Mouse (Mus musculus) stomach, postnatal 0 days (tissue): ENCODE data around the gene Il12a. TPM values are rescaled to one million over a fixed set of nuclear protein-coding genes. Genes with fewer than 3 reads are reported as not detected.

Source experiments
- ATAC-seq: fragments of 200-750 bp; cut with Nextera tagmentation; 2 replicates; pipeline ENCODE4 v1.8.0; 2017; ENCODE audit not compliant: low FRiP score, low TSS enrichment
- DNase-seq: peaks from one replicate; pipeline ENCODE4 v3.0.0-alpha.2; 2016; ENCODE audit warnings: low spot score
- H3K27ac ChIP-seq: fragments of 300-500 bp; sonication (generic); replicated peaks from 2 replicates; pipeline ENCODE4 v1.5.1; 2014; ENCODE audit warnings: mild to moderate bottlenecking, control low read depth
- H3K27me3 ChIP-seq: fragments of 300-500 bp; sonication (generic); 2 replicates; pipeline ENCODE4 v1.6.1; 2014; ENCODE audit warnings: low read length; ENCODE audit not compliant: control insufficient read depth, insufficient read depth
- H3K36me3 ChIP-seq: fragments of 300-500 bp; sonication (generic); 2 replicates; pipeline ENCODE4 v1.6.1; 2014; ENCODE audit warnings: low read length, mixed read lengths; ENCODE audit not compliant: control insufficient read depth, insufficient read depth
- H3K4me1 ChIP-seq: fragments of 300-500 bp; sonication (generic); replicated peaks from 2 replicates; pipeline ENCODE4 v1.6.1; 2014; ENCODE audit warnings: antibody characterized with exemption; ENCODE audit not compliant: control insufficient read depth, insufficient read depth
- H3K4me2 ChIP-seq: fragments of 300-500 bp; sonication (generic); replicated peaks from 2 replicates; pipeline ENCODE4 v1.6.1; 2014; ENCODE audit warnings: low read depth, mild to moderate bottlenecking, control low read depth, moderate library complexity
- H3K4me3 ChIP-seq: fragments of 300-500 bp; sonication (generic); 2 replicates; pipeline ENCODE4 v1.5.1; 2014; ENCODE audit warnings: low read depth, low read length, control low read depth
- H3K9ac ChIP-seq: fragments of 300-500 bp; sonication (generic); 2 replicates; pipeline ENCODE4 v1.6.1; 2014; ENCODE audit warnings: mild to moderate bottlenecking, low read length, control low read depth, mixed read lengths
- H3K9me3 ChIP-seq: fragments of 300-500 bp; sonication (generic); 2 replicates; pipeline ENCODE4 v1.6.1; 2016; ENCODE audit warnings: low read length; ENCODE audit not compliant: control insufficient read depth
- CTCF ChIP-seq: IDR thresholded peaks from 2 replicates; pipeline ENCODE4 v1.5.1; 2016; ENCODE audit warnings: antibody characterized with exemption, low read depth, mild to moderate bottlenecking, moderate library complexity
- EP300 ChIP-seq: optimal IDR thresholded peaks from 2 replicates; pipeline ENCODE3; 2016; ENCODE audit warnings: antibody characterized with exemption
- WGBS: fragments of 180-500 bp; shearing (Covaris S2); extraction: QIAGEN DNeasy Blood & Tissue Kit; methylation state at CpG from one replicate; pipeline ENCODE4 v1.1.7; 2014; 5-methylcytosine and 5-hydroxymethylcytosine counted together
- polyA plus RNA-seq: library from polyadenylated mRNA; unstranded; fragments of >200 nt; fragmentation: Nextera tagmentation; extraction: Ambion mirVana; gene quantifications from 2 replicates; pipeline ENCODE4 v1.2.1, GENCODE M21; 2015

The Il12a gene
- polyA plus RNA-seq, 1 experiment from 2014 or later: 0.10 TPM

DNA sequence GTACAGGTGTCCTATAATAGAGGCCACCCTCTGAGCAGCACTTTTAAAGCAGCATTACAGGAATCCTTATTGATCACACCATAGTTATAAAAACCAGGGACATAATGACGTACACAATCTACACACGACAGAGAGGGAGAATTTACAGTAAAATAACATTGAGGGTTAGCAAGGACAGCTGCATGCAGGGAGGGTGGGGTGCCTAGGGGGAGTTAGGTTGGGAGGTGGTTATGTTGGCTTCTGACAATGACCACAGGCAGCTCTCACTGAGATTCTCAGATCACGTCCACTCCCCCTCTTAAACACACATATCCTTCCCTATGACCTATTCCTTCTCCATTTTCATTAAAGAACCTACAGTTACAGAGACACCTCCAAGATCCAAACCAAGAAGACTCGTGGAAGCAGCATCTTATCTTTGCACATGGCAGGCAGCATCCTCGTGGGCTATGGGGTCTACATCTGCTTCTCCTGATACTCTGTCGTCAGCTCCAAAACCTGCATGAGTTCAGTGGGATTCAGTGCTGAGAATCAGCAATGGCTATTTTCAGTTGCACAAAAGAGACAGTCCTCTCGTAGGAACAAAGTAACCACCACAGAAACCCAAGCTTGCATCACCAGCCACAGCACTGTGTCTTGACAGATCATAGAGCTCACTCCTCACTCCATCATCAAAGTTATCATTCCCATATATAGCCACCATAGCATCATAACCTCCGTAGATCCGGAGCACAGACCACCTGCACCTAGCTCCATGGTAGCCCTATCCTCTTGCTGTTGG, 11.4 kb upstream of the Il12a start:
- no peak overlapping the region for H3K9ac ChIP-seq
- TF ChIP-seq CTCF (no peak), EP300 (no peak)
- no peak for DNase-seq
- H3K9me3 ChIP-seq: no peaks in the 10 kb centered on the region
- no peaks in the 10 kb centered on the region for H3K27me3 ChIP-seq
- H3K4me1 ChIP-seq: no peaks in the 10 kb centered on the region
- H3K36me3 ChIP-seq: no peaks in the 10 kb centered on the region
- ATAC-seq: no peak
- 84% methylated on average over 9 of the region's 9 CpGs for WGBS
- no peak overlapping the region for H3K27ac ChIP-seq
- no peak overlapping the region for H3K4me3 ChIP-seq
- H3K4me2 ChIP-seq: no peak overlapping the region

DNA sequence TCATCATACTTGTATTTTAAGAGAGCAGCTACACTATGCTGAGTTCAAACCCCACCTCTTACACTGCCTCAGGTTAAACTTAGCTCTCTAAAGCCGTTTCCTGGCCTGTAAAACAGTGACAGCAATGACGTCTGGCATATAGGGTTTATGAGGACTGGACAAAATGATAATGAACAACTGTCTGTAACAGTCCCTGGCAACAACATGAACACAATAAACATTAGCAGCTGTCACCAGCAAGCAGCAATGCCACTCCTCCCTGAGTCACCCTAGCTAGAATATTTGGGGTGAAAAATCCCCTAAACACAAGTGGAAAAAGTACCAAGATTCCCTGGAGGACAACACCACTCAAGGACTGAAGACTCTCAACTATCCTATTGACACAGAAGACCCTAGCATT, 6.9 kb upstream of the Il12a start:
- no peak for TF ChIP-seq EP300
- no peak for TF ChIP-seq CTCF
- DNase-seq (no peak), ATAC-seq (no peak)
- Histone ChIP-seq H3K4me3 (no peak overlapping the region), H3K9ac (no peak overlapping the region), H3K27me3 (no peaks in the 10 kb centered on the region), H3K4me2 (no peak overlapping the region), H3K9me3 (no peaks in the 10 kb centered on the region), H3K27ac (no peak overlapping the region), H3K36me3 (no peaks in the 10 kb centered on the region), H3K4me1 (no peaks in the 10 kb centered on the region)
- WGBS: 47% methylated on average over 2 of the region's 2 CpGs

DNA sequence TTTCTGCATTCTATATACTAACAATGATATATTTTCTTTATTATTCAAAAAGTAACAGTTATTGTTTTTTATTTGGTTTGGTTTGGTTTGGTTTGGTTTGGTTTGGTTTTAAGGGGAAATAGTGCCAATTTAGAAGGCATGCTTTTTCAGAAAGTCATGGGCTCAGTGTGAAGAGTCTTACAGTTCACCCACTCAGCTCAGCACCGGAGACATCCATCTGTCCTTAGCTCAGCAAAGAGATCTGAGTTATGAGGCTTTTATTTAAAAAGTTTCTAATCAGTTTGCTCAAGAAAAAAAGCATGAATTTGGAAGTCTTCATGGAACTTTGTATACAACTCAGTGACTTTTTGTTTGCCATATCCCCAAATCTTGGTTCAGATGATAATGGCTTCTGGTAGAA, 6.2 kb upstream of the Il12a start:
- no peaks in the 10 kb centered on the region for H3K27me3 ChIP-seq
- 71% methylated on average over 1 of the region's 1 CpGs for WGBS
- H3K9ac ChIP-seq: no peak overlapping the region
- no peak for TF ChIP-seq CTCF
- TF ChIP-seq EP300: no peak
- ATAC-seq (no peak), DNase-seq (no peak)
- H3K4me3 ChIP-seq: no peak overlapping the region
- no peak overlapping the region for H3K27ac ChIP-seq
- H3K4me2 ChIP-seq: no peak overlapping the region
- no peaks in the 10 kb centered on the region for H3K36me3 ChIP-seq
- no peaks in the 10 kb centered on the region for H3K9me3 ChIP-seq
- H3K4me1 ChIP-seq: no peaks in the 10 kb centered on the region

DNA sequence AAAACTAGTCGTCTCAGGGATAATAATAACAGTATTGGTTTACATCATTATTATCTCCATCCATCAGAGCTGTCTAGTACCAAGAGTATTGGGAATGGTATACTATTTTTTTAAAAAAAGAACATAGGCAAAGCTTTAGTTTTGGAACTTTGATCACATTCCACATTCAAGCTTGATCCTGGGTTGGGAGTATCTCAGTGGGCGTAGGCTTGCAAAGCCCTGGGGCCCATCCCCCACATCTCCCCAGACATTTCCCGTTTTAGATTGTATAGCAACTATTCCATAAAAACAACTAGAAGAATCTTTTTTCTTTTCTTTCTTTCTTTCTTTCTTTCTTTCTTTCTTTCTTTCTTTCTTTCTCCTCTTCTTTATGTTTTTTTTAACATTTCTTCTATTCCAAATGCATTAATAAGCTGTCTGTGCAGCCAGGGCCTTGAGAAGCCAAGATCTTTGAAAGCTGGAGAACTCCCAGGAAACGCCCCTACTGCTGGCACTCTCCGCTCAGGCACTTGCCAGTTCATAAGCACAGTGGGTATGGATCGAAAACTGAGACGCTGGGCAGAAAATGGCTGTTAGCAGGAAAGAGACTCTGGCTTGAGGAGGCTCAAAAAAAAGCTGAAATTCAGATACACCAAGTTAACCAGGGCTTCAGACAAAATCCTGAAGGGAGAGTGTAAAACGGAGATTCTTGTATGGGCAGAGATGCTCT, 3.4 kb upstream of the Il12a start:
- Histone ChIP-seq H3K27ac (no peak overlapping the region), H3K4me1 (no peaks in the 10 kb centered on the region), H3K9me3 (no peaks in the 10 kb centered on the region), H3K27me3 (no peaks in the 10 kb centered on the region), H3K9ac (no peak overlapping the region), H3K36me3 (no peaks in the 10 kb centered on the region), H3K4me3 (no peak overlapping the region), H3K4me2 (no peak overlapping the region)
- ATAC-seq (no peak), DNase-seq (no peak)
- 62% methylated on average over 8 of the region's 8 CpGs for WGBS
- TF ChIP-seq EP300: no peak
- TF ChIP-seq CTCF: no peak

DNA sequence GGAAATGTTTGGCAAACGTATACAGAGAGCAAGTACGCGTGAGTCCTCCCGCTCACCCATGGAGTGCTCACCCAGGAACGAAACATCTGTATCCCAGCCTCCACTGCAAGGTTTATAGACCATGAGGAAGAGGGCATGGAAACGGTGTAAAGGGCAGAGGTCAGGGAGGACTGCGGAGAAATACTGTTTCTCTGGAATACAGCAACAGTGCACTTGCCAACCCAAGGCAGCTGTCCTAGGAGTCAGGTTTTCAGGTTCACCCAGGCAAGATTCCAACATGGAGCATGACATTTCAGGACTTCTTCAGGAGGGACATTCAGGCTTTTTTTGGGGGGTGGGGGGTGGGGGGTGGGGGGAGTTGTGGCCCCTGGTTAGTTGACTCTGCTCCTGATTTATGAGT, 1.1 kb upstream of the Il12a start:
- H3K4me3 ChIP-seq: no peak overlapping the region
- no peak for TF ChIP-seq EP300
- TF ChIP-seq CTCF: no peak
- ATAC-seq (no peak), DNase-seq (no peak)
- H3K27me3 ChIP-seq: no peaks in the 10 kb centered on the region
- 77% methylated on average over 7 of the region's 7 CpGs for WGBS
- H3K27ac ChIP-seq: no peak overlapping the region
- H3K36me3 ChIP-seq: no peaks in the 10 kb centered on the region
- no peak overlapping the region for H3K9ac ChIP-seq
- no peak overlapping the region for H3K4me2 ChIP-seq
- H3K4me1 ChIP-seq: no peaks in the 10 kb centered on the region
- H3K9me3 ChIP-seq: no peaks in the 10 kb centered on the region

DNA sequence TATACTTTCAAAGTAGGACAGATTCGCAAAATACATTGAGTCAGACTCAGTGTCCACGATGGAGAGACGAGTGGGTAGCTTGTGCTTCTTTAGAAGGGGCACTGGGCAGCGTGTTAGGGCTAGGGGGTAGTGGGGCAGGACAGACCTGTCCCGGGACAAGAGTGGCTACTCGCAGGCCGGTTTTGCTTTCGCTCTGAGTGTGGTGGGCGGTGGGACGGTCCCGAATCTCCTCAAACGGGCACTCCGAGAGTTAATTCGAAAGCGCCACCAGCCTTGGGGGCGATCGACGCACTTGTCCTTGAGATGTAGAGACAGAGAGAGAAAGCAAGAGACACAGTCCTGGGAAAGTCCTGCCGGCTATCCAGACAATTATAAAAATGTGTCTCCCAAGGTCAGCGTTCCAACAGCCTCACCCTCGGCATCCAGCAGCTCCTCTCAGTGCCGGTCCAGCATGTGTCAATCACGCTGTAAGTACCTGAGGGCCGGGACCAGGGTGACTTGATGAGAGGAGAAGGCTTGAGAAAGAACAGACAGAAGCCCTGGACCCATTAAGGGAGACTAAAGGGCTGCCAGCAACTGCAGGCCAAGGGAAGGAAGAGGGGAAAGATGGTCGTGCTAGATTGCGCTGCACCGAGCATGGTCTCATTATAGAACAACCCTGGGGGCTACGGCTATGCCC, 795 bp downstream of the Il12a start:
- Histone ChIP-seq H3K36me3 (no peaks in the 10 kb centered on the region), H3K27ac (no peak overlapping the region), H3K9me3 (no peaks in the 10 kb centered on the region), H3K27me3 (no peaks in the 10 kb centered on the region), H3K4me1 (no peaks in the 10 kb centered on the region), H3K9ac (no peak overlapping the region), H3K4me2 (no peak overlapping the region), H3K4me3 (no peak overlapping the region)
- TF ChIP-seq CTCF (no peak), EP300 (no peak)
- 83% methylated on average over 28 of the region's 28 CpGs for WGBS
- no peak for DNase-seq
- ATAC-seq: no peak
